Mouse (Mus musculus) liver, adult 2 months (tissue): Measurements from ENCODE around the gene Grik3.

ENCODE experiments used
- CTCF ChIP-seq: fragments of 200-500 bp; IDR thresholded peaks from 2 replicates; pipeline ENCODE4 v1.5.1; 2011; ENCODE audit warnings: low read depth, low read length, control low read depth
- POLR2A ChIP-seq: fragments of 200-500 bp; IDR thresholded peaks from 2 replicates; pipeline ENCODE4 v1.6.1; 2011; ENCODE audit warnings: low read length, control low read depth; ENCODE audit not compliant: insufficient read depth; ENCODE audit errors: extremely low read depth

GRCm38 (mm10) chr4:125441821-125442220, 48.7 kb upstream of the Grik3 start:
- TF ChIP-seq CTCF = no peak
- TF ChIP-seq POLR2A = no peak
